Mouse (Mus musculus) left cerebral cortex, postnatal 36 days (tissue): Measurements from ENCODE around the gene Gclc. TPM values are rescaled to one million over a fixed set of nuclear protein-coding genes. Genes with fewer than 3 reads are reported as not detected.
"Not testable (repeated sequence)": the region's sequence is repeated elsewhere in the genome, so short reads cannot be mapped to it uniquely, and the experiment has no call there.

Experiments used
- DNase-seq, 2 experiments: peaks; one replicate each; pipeline ENCODE4 v3.0.0; 2021 to 2022; ENCODE audit warnings: low spot score in 2 of 2, mixed read lengths in 1 of 2
- intact Hi-C: fragments of 180-260 bp; cut with DNase I; formaldehyde crosslinking; loops from one replicate; pipeline ENCODE4 v1.15.1; 2025
- total RNA-seq, 2 experiments: library from RNA; stranded (reverse); gene quantifications; 2 replicates each; pipeline ENCODE4 v1.2.3; 2021

Gene Gclc
- total RNA-seq, 2 experiments from 2014 or later, result 43.3 to 44.6 TPM

- no peak for DNase-seq
- intact Hi-C loops, result no loop called here
Measured at GRCm38 (mm10) chr9:77741452-77741851, 12.9 kb upstream of the Gclc start.

- intact Hi-C loops, result no loop called here
- no peak for DNase-seq
Measured at GRCm38 (mm10) chr9:77744798-77745197, 9.5 kb upstream of the Gclc start.

- no peak for DNase-seq
- intact Hi-C loops, result no loop called here
Measured at GRCm38 (mm10) chr9:77746315-77746714, 8.0 kb upstream of the Gclc start.

- DNase-seq, intact Hi-C loops: not testable (repeated sequence)
Measured at GRCm38 (mm10) chr9:77748292-77748691, 6.0 kb upstream of the Gclc start.

- intact Hi-C loops, result loop anchor here (5.0 to 10.0 kb wide), 2 partner anchors 146 to 203 kb away; no protein-coding TSS in a partner anchor
- peak; percentile 97 to 99 for DNase-seq
Measured at GRCm38 (mm10) chr9:77750133-77751060, 3.9 kb upstream of the Gclc start.

- intact Hi-C loops, result loop anchor here (5.0 to 10.0 kb wide), 2 partner anchors 146 to 204 kb away; no protein-coding TSS in a partner anchor
- DNase-seq, result no peak
Measured at GRCm38 (mm10) chr9:77751091-77751521, 3.2 kb upstream of the Gclc start.

GRCm38 (mm10) chr9:77754728-77755402 is 530 bp downstream of the Gclc start:
- DNase-seq, result peak in 1 of 2 experiments; percentile 66
- intact Hi-C loops, result loop anchor here (2.0 to 10.0 kb wide), 3 partner anchors 100 to 208 kb away; no protein-coding TSS in a partner anchor

- intact Hi-C loops, result loop anchor here (2.0 to 10.0 kb wide), 2 partner anchors 101 to 151 kb away; no protein-coding TSS in a partner anchor
- no peak for DNase-seq
Measured at GRCm38 (mm10) chr9:77755403-77755784, 1.1 kb downstream of the Gclc start.

- no peak for DNase-seq
- intact Hi-C loops, result loop anchor here (10.0 kb wide), 1 partner anchor 151 kb away; no protein-coding TSS in a partner anchor
Measured at GRCm38 (mm10) chr9:77756076-77756475, 1.7 kb downstream of the Gclc start.

GRCm38 (mm10) chr9:77757331-77757730 is 3.0 kb downstream of the Gclc start:
- intact Hi-C loops, result loop anchor here (10.0 kb wide), 1 partner anchor 153 kb away; no protein-coding TSS in a partner anchor
- DNase-seq, result no peak

GRCm38 (mm10) chr9:77758481-77758880 is 4.1 kb downstream of the Gclc start:
- intact Hi-C loops, result loop anchor here (10.0 kb wide), 1 partner anchor 154 kb away; no protein-coding TSS in a partner anchor
- DNase-seq, result no peak

GRCm38 (mm10) chr9:77759111-77759510 is 4.8 kb downstream of the Gclc start:
- no peak for DNase-seq
- intact Hi-C loops, result loop anchor here (10.0 kb wide), 1 partner anchor 154 kb away; no protein-coding TSS in a partner anchor

- DNase-seq, result no peak
- intact Hi-C loops, result loop anchor here (10.0 kb wide), 1 partner anchor 155 kb away; no protein-coding TSS in a partner anchor
Measured at GRCm38 (mm10) chr9:77759756-77760155, 5.4 kb downstream of the Gclc start.

GRCm38 (mm10) chr9:77766218-77766617 is 11.9 kb downstream of the Gclc start:
- no peak for DNase-seq
- intact Hi-C loops, result no loop called here

- DNase-seq, result no peak
- intact Hi-C loops, result no loop called here
Measured at GRCm38 (mm10) chr9:77766767-77767166, 12.4 kb downstream of the Gclc start.

GRCm38 (mm10) chr9:77770909-77771308 is 16.6 kb downstream of the Gclc start:
- DNase-seq, result no peak
- intact Hi-C loops, result no loop called here

- DNase-seq, result no peak
- intact Hi-C loops, result no loop called here
Measured at GRCm38 (mm10) chr9:77771330-77771729, 17.0 kb downstream of the Gclc start.

GRCm38 (mm10) chr9:77771765-77772383 is 17.5 kb downstream of the Gclc start:
- intact Hi-C loops, result no loop called here
- DNase-seq, result no peak

GRCm38 (mm10) chr9:77776720-77777515 is 22.6 kb downstream of the Gclc start:
- DNase-seq, result no peak
- intact Hi-C loops, result loop anchor here (5.0 kb wide), 2 partner anchors 120 to 180 kb away; no protein-coding TSS in a partner anchor
